Mouse (Mus musculus) olfactory bulb, adult 2 months (tissue): Measurements from ENCODE around the gene C1ql4. TPM values are rescaled to one million over a fixed set of nuclear protein-coding genes. Genes with fewer than 3 reads are reported as not detected.

Experiments
- H3K27ac ChIP-seq: fragments of 200-500 bp; 2 replicates; pipeline ENCODE4 v1.5.1; 2012; ENCODE audit warnings: low read depth, low read length; ENCODE audit not compliant: insufficient read depth
- H3K4me1 ChIP-seq: fragments of 200-500 bp; 2 replicates; pipeline ENCODE4 v1.6.1; 2012; ENCODE audit warnings: low read length; ENCODE audit not compliant: control insufficient read depth, insufficient read depth
- H3K4me3 ChIP-seq: fragments of 200-500 bp; 2 replicates; pipeline ENCODE4 v1.5.1; 2012; ENCODE audit warnings: mild to moderate bottlenecking, low read depth, low read length, moderate library complexity; ENCODE audit not compliant: insufficient read depth
- CTCF ChIP-seq: fragments of 200-500 bp; IDR thresholded peaks from 2 replicates; pipeline ENCODE4 v1.5.1; 2012; ENCODE audit warnings: low read depth, mild to moderate bottlenecking, low read length, moderate library complexity; ENCODE audit not compliant: insufficient read depth
- POLR2A ChIP-seq: fragments of 200-500 bp; IDR thresholded peaks from 2 replicates; pipeline ENCODE4 v1.6.1; 2012; ENCODE audit warnings: mild to moderate bottlenecking, low read depth, low read length, moderate library complexity; ENCODE audit not compliant: insufficient read depth
- WGBS: fragments of 180-500 bp; shearing (Covaris S2); methylation state at CpG from one replicate; pipeline ENCODE4 v1.1.7; 2018; 5-methylcytosine and 5-hydroxymethylcytosine counted together
- polyA plus RNA-seq: library from polyadenylated mRNA; stranded (reverse); fragments of >200 nt; gene quantifications from 2 replicates; pipeline ENCODE4 v1.2.4, GENCODE M21; 2012; ENCODE audit warnings: low replicate concordance; ENCODE audit not compliant: missing spikeins, insufficient read depth, insufficient read length

The C1ql4 gene
- polyA plus RNA-seq, 1 experiment: not detected

- Histone ChIP-seq H3K27ac (no peak overlapping the region), H3K4me3 (no peak overlapping the region), H3K4me1 (peaks cover 7% of the 10 kb centered on the region)
- WGBS: 24% methylated on average over 21 of the region's 21 CpGs
- no peak for TF ChIP-seq CTCF
- no peak for TF ChIP-seq POLR2A
These were observed 46.4 kb downstream of the C1ql4 start for GRCm38 (mm10) chr15:99040920-99041856.

- TF ChIP-seq CTCF (no peak), POLR2A (no peak)
- 72% methylated on average over 26 of the region's 26 CpGs for WGBS
- peaks cover 7% of the 10 kb centered on the region for H3K4me1 ChIP-seq
These were observed 47.4 kb downstream of the C1ql4 start for GRCm38 (mm10) chr15:99039996-99040919.

DNA sequence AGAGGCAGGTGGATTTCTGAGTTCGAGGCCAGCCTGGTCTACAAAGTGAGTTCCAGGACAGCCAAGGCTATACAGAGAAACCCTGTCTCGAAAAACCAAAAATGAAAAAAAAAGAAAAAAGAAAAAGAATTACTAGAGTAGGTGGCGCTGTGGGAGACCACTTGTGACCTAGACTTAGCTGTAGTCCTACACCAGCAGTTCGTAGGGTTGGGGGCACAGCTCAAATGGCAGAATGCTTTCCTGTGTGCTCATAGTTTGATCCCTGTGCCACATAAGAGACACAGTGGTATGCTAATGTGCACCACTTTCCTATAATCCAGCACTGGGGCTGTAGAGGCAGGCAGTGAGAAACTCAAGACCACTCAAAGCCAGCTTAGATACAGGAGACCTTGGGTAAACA, 48.3 kb downstream of the C1ql4 start:
- Histone ChIP-seq H3K4me3 (no peak overlapping the region), H3K27ac (no peak overlapping the region), H3K4me1 (peaks cover 7% of the 10 kb centered on the region)
- TF ChIP-seq POLR2A: no peak
- no peak for TF ChIP-seq CTCF
- WGBS: 85% methylated on average over 4 of the region's 4 CpGs

More at GRCm38 (mm10) chr15:99039996-99040919, 47.4 kb downstream of the C1ql4 start:
- Histone ChIP-seq H3K4me3 (no peak overlapping the region), H3K27ac (no peak overlapping the region)

GRCm38 (mm10) chr15:99038797-99039196, 48.8 kb downstream of the C1ql4 start:
- whole genome bisulfite sequencing: 93% methylated on average over 5 of the region's 5 CpGs

GRCm38 (mm10) chr15:99038025-99038424, 49.6 kb downstream of the C1ql4 start:
- TF ChIP-seq POLR2A: no peak
- TF ChIP-seq CTCF: no peak
- H3K27ac ChIP-seq: no peak overlapping the region
- 100% methylated on average over 1 of the region's 1 CpGs for WGBS
- H3K4me1 ChIP-seq: peaks cover 7% of the 10 kb centered on the region
- H3K4me3 ChIP-seq: no peak overlapping the region

More at GRCm38 (mm10) chr15:99038797-99039196, 48.8 kb downstream of the C1ql4 start:
- TF ChIP-seq POLR2A (no peak), CTCF (no peak)
- peaks cover 7% of the 10 kb centered on the region for H3K4me1 ChIP-seq
- no peak overlapping the region for H3K4me3 ChIP-seq
- no peak overlapping the region for H3K27ac ChIP-seq

DNA sequence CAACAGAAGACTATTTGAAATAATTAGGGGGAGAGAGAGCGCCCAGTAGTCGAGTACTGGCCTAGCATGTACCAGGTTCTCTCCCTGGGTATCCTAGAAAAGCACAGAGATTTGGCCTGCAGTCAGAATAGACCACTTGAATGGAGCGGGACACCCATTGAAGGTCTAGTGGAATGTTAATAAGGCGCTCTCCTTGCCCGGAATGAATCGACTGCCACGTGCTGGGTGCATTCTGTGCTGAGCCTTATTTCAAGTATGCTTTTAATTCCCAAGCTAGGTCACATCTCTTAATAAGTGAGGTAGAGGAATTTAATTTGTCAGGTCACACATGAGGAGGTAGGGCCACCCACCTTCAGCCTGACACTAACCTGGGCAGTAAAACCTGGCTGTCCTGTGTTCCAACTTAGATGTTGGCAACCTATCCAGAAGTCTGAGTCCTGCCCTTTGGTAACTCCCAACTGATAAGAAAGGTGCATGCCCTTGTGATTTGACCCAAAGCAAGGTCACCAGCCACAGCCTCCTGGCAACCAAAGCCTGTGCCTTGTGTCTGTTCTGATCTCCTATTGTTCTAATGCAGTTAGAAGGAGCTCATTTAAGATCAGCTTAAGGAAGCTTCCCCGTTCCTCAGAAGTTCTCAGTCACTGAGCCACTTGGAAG, 51.2 kb downstream of the C1ql4 start:
- TF ChIP-seq CTCF: no peak
- no peak for TF ChIP-seq POLR2A
- 62% methylated on average over 8 of the region's 8 CpGs for WGBS
- H3K4me1 ChIP-seq: peaks cover 3% of the 10 kb centered on the region
- no peak overlapping the region for H3K27ac ChIP-seq
- no peak overlapping the region for H3K4me3 ChIP-seq

DNA sequence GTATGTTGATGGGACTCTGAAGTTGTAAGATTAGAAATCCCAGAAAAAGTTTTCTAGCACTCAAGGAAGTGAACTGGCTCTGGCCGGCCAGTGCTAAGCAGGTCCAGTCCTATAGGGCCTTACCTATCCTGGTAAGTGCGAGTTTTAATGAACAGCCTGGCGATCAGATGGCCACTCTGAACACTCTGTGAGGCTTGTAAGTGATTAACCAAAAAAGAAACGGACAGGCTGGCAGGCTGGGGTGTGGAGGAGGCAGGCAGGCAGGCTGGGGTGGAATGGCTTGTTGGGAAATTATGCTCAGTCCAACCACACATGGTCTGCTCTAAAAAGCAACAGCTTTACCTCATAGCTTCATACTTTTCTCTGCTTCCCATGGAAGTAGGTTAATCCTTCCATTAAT, 52.2 kb downstream of the C1ql4 start:
- WGBS: 84% methylated on average over 4 of the region's 4 CpGs
- Histone ChIP-seq H3K27ac (no peak overlapping the region), H3K4me3 (no peak overlapping the region), H3K4me1 (peaks cover 3% of the 10 kb centered on the region)
- TF ChIP-seq POLR2A (no peak), CTCF (no peak)

Other genes starting within 250 kb of the C1ql4 start
- gene Kmt2d, start 216.6 kb downstream of the C1ql4 start, polyA plus RNA-seq: 38.3 and 267 TPM in 2 replicates
- not detected in 2 replicates for gene Rhebl1, start 193.3 kb downstream of the C1ql4 start, polyA plus RNA-seq
- not detected in 2 replicates for gene Dhh, start 189.3 kb downstream of the C1ql4 start, polyA plus RNA-seq
- gene Lmbr1l, start 169.6 kb downstream of the C1ql4 start, polyA plus RNA-seq: not detected in 2 replicates
- 649 and 1,228 TPM in 2 replicates for gene Tuba1b, start 153.3 kb downstream of the C1ql4 start, polyA plus RNA-seq
- not detected in 2 replicates for gene Gm49450, start 134.3 kb downstream of the C1ql4 start, polyA plus RNA-seq
- gene Tuba1a, start 134.1 kb downstream of the C1ql4 start, polyA plus RNA-seq: 1,035 TPM in 1 of 2 replicates, not detected in the other
- gene Tuba1c, start 57.9 kb downstream of the C1ql4 start, polyA plus RNA-seq: not detected in 2 replicates
- not detected in 2 replicates for gene Prph, start 32.6 kb downstream of the C1ql4 start, polyA plus RNA-seq
- gene Troap, start 13.2 kb downstream of the C1ql4 start, polyA plus RNA-seq: not detected in 2 replicates
- not detected in 2 replicates for gene Dnajc22, start 5.4 kb upstream of the C1ql4 start, polyA plus RNA-seq
- not detected in 2 replicates for gene Spats2, start 38.1 kb upstream of the C1ql4 start, polyA plus RNA-seq
- gene Kcnh3, start 137.0 kb upstream of the C1ql4 start, polyA plus RNA-seq: not detected in 2 replicates
- not detected in 2 replicates for gene Mcrs1, start 164.1 kb upstream of the C1ql4 start, polyA plus RNA-seq
- not detected in 2 replicates for gene Prpf40b, start 207.3 kb upstream of the C1ql4 start, polyA plus RNA-seq
- gene Fam186b, start 208.1 kb upstream of the C1ql4 start, polyA plus RNA-seq: not detected in 2 replicates